Comparison of ENCODE assay signal across 15 mouse cellular contexts in the genomic region with DNA sequence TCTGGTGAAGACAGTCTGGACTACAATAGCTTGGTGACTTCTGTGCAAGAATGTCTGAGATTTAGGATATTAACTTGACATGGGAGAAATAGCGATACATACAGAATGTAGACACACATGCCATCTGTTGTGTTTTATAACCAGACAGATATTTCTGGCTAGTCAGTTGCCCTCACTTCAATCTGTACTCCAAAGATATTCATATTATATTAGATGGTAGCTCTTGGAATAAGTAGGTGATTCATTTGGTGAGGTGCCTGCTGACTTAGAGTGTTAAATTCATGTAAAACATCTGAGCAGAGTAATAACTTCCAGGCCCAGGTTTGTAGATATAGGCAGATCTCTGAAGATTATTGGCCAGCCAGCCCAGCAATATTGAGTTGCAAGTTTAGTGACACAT.
"Had no signal": no experiment of that assay in that cellular context is flagged by ENCODE, and none has a peak within 500 bp of the region (broad histone marks: within the 10 kb centered on the region; RNA-seq: fewer than 3 reads in every experiment).

No protein-coding gene starts in this region.

- DNase-seq: left cerebral cortex, postnatal 4 days; liver; liver, embryonic 13.5 days; liver, postnatal 0 days; lung, adult 18-20 months; lung, adult 2 months; lung, embryonic 14.5 days; lung, postnatal 36 days; lung, postnatal 4 days; midbrain, embryonic 14.5 days had no signal

- ATAC-seq: liver, embryonic 12.5 days; liver, postnatal 0 days; lung, postnatal 0 days; midbrain, embryonic 13.5 days; midbrain, embryonic 15.5 days; midbrain, embryonic 16.5 days had no signal
